Mouse (Mus musculus) kidney, adult 2 months (tissue): ENCODE data around the gene Olfr212. TPM values are rescaled to one million over a fixed set of nuclear protein-coding genes. Genes with fewer than 3 reads are reported as not detected.
"Not testable (repeated sequence)": the region's sequence is repeated elsewhere in the genome, so short reads cannot be mapped to it uniquely, and the experiment has no call there.

Source experiments
- DNase-seq: peaks from one replicate; pipeline ENCODE4 v3.0.0; 2021
- H3K27ac ChIP-seq: fragments of 200-500 bp; 2 replicates; pipeline ENCODE4 v1.5.1; 2012; ENCODE audit warnings: low read depth, low read length, control low read depth, inconsistent platforms; ENCODE audit not compliant: insufficient read depth
- H3K27me3 ChIP-seq: fragments of 200-500 bp; replicated peaks from 2 replicates; pipeline ENCODE4 v1.6.1; 2012; ENCODE audit warnings: mild to moderate bottlenecking, moderate library complexity, low read length, inconsistent platforms; ENCODE audit not compliant: control insufficient read depth, insufficient read depth
- H3K36me3 ChIP-seq: fragments of 200-500 bp; 2 replicates; pipeline ENCODE4 v1.6.1; 2012; ENCODE audit warnings: mild to moderate bottlenecking, moderate library complexity, low read length, inconsistent platforms; ENCODE audit not compliant: control insufficient read depth, insufficient read depth
- H3K4me1 ChIP-seq: fragments of 200-500 bp; 2 replicates; pipeline ENCODE4 v1.6.1; 2011; ENCODE audit warnings: low read length; ENCODE audit not compliant: control insufficient read depth, insufficient read depth
- H3K4me3 ChIP-seq: fragments of 200-500 bp; 2 replicates; pipeline ENCODE4 v1.5.1; 2011; ENCODE audit warnings: mild to moderate bottlenecking, low read depth, low read length, control low read depth; ENCODE audit not compliant: insufficient read depth
- CTCF ChIP-seq: fragments of 200-500 bp; conservative IDR thresholded peaks from 2 replicates; pipeline ENCODE4 v1.5.1; 2011; ENCODE audit warnings: low read depth, mild to moderate bottlenecking, control low read depth, low read length, moderate library complexity, mixed read lengths; ENCODE audit not compliant: insufficient read depth, insufficient read length
- POLR2A ChIP-seq: fragments of 200-500 bp; IDR thresholded peaks from one replicate; pipeline ENCODE4 v1.6.1; 2011; ENCODE audit warnings: low read depth, low read length, control low read depth
- WGBS: fragments of 180-500 bp; shearing (Covaris S2); methylation state at CpG from one replicate; pipeline ENCODE4 v1.1.7; 2018; 5-methylcytosine and 5-hydroxymethylcytosine counted together
- polyA plus RNA-seq: library from polyadenylated mRNA; depleted of rRNA; stranded (reverse); fragments of >200 nt; gene quantifications from 2 replicates; pipeline ENCODE4 v1.2.3, GENCODE M21; 2012; rRNA removed

Olfr212 gene
- polyA plus RNA-seq = not detected in 2 replicates

GRCm38 (mm10) chr6:116506302-116507003 lies at the start of gene Olfr212:
Gene Olfr212, plus strand, starts transcription at chr6:116506516.
- H3K36me3 ChIP-seq, H3K27me3 ChIP-seq, H3K4me1 ChIP-seq, H3K4me3 ChIP-seq, DNase-seq, H3K27ac ChIP-seq: not testable (repeated sequence)
- 90% methylated on average over 20 of the region's 20 CpGs for WGBS

- no peak for DNase-seq
- 62% methylated on average over 4 of the region's 4 CpGs for WGBS
- Histone ChIP-seq H3K27ac (no peak overlapping the region), H3K36me3 (no peaks in the 10 kb centered on the region), H3K4me3 (no peak overlapping the region), H3K4me1 (no peaks in the 10 kb centered on the region), H3K27me3 (no peaks in the 10 kb centered on the region)
- TF ChIP-seq POLR2A (no peak), CTCF (no peak)
Observed at GRCm38 (mm10) chr6:116458728-116459127, 47.6 kb upstream of the Olfr212 start.

GRCm38 (mm10) chr6:116459232-116459631 lies 47.1 kb upstream of the Olfr212 start:
- H3K36me3 ChIP-seq = no peaks in the 10 kb centered on the region
- no peak for TF ChIP-seq CTCF
- no peak for TF ChIP-seq POLR2A
- H3K4me1 ChIP-seq = no peaks in the 10 kb centered on the region
- DNase-seq = no peak
- 67% methylated on average over 2 of the region's 2 CpGs for WGBS
- no peaks in the 10 kb centered on the region for H3K27me3 ChIP-seq
- H3K4me3 ChIP-seq = no peak overlapping the region
- no peak overlapping the region for H3K27ac ChIP-seq

DNA sequence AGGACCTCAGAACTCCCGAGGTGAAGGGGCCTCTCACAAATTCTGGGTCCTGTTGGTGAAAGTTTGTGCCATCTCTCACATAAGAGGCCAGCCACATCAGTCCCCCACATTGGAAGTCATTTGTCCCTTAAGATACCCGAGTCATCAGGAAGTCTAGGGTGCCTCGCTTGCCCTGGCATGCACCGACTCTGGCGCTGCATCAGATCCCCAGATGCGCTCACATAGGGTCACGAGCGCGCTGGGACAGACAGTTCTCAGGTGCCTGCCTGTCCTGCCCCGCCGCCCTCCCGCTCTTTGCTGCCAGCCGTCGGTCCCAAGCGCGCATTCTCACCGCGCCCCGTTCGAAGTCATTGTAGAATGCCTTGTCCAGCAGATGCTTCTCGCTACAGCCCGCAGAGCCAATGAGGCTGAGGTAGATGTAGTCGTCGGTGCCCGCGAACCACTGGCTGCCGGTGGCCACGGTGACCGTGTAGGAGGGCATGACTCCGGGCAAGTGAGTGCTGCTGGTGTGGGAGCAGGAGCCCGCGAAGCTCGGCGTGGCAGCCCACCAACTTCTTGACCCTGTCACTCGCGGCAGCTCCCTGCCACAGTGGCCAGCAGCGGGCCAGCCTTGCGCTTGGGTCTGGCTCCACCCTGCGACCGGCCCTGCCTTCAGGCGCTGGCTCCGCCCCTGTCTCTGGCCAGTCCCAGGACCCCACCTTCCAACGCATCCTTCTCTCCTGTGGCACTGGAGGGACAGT lies 45.6 kb upstream of the Olfr212 start, which contains the start of gene Alox5:
Alox5 (minus strand) TSS at position 635 of the 740 bp plus-strand sequence.
- no peaks in the 10 kb centered on the region for H3K27me3 ChIP-seq
- TF ChIP-seq POLR2A = no peak
- no peak for TF ChIP-seq CTCF
- H3K36me3 ChIP-seq = no peaks in the 10 kb centered on the region
- no peaks in the 10 kb centered on the region for H3K4me1 ChIP-seq
- H3K27ac ChIP-seq = no peak within 1 kb of the TSS
- WGBS = 3% methylated on average over 43 of the region's 43 CpGs
- H3K4me3 ChIP-seq = no peak within 1 kb of the TSS
- DNase-seq = peak; percentile 16

GRCm38 (mm10) chr6:116468081-116468480 lies 38.2 kb upstream of the Olfr212 start:
- H3K27me3 ChIP-seq = no peaks in the 10 kb centered on the region
- H3K4me1 ChIP-seq = no peaks in the 10 kb centered on the region
- DNase-seq = peak; percentile 30
- H3K4me3 ChIP-seq = no peak overlapping the region
- TF ChIP-seq CTCF (no peak), POLR2A (no peak)
- WGBS = 16% methylated on average over 3 of the region's 3 CpGs
- no peak overlapping the region for H3K27ac ChIP-seq
- no peaks in the 10 kb centered on the region for H3K36me3 ChIP-seq

- TF ChIP-seq POLR2A (no peak), CTCF (no peak)
- no peak for DNase-seq
- Histone ChIP-seq H3K27ac (no peak overlapping the region), H3K36me3 (no peaks in the 10 kb centered on the region), H3K4me1 (no peaks in the 10 kb centered on the region), H3K27me3 (no peaks in the 10 kb centered on the region), H3K4me3 (no peak overlapping the region)
- 78% methylated on average over 1 of the region's 1 CpGs for WGBS
Observed at GRCm38 (mm10) chr6:116485081-116485480, 21.2 kb upstream of the Olfr212 start.

GRCm38 (mm10) chr6:116486833-116487232 lies 19.5 kb upstream of the Olfr212 start:
- TF ChIP-seq CTCF (no peak), POLR2A (no peak)
- Histone ChIP-seq H3K4me1 (no peaks in the 10 kb centered on the region), H3K4me3 (no peak overlapping the region), H3K36me3 (no peaks in the 10 kb centered on the region), H3K27me3 (no peaks in the 10 kb centered on the region), H3K27ac (no peak overlapping the region)
- DNase-seq = no peak
- WGBS = 62% methylated on average over 1 of the region's 1 CpGs
